Mouse (Mus musculus): ENCODE data around the gene Zfp628. TPM values are rescaled to one million over a fixed set of nuclear protein-coding genes. Genes with fewer than 3 reads are reported as not detected.

The Zfp628 gene
- polyA plus RNA-seq, 1 experiment from 2014 or later: 3.6 TPM

GRCm38 (mm10) chr7:4911561-4911960 is 3.5 kb upstream of the Zfp628 start:
- Histone ChIP-seq H3K36me3 (ENCODE audit: control insufficient read depth, insufficient read depth, low read length) (no peaks in the 10 kb centered on the region), H3K27me3 (replicated peaks; ENCODE audit: control insufficient read depth, insufficient read depth, low read length) (no peaks in the 10 kb centered on the region), H3K9me3 (replicated peaks; ENCODE audit: control insufficient read depth, low read length) (no peaks in the 10 kb centered on the region), H3K4me1 (ENCODE audit: control insufficient read depth, insufficient read depth, low read length) (peaks cover 11% of the 10 kb centered on the region; the same call in 1 of the 2 replicates), H3K9ac (ENCODE audit: low read length) (no peak overlapping the region), H3K4me2 (ENCODE audit: low read length) (no peak overlapping the region), H3K27ac (ENCODE audit: low read depth, low read length) (no peak overlapping the region), H3K4me3 (ENCODE audit: low read depth, low read length) (no peak overlapping the region)
- no peak for ATAC-seq
- 31% methylated on average over 9 of the region's 9 CpGs for WGBS
- DNase-seq (ENCODE audit: low spot score): peak; percentile 72

DNA sequence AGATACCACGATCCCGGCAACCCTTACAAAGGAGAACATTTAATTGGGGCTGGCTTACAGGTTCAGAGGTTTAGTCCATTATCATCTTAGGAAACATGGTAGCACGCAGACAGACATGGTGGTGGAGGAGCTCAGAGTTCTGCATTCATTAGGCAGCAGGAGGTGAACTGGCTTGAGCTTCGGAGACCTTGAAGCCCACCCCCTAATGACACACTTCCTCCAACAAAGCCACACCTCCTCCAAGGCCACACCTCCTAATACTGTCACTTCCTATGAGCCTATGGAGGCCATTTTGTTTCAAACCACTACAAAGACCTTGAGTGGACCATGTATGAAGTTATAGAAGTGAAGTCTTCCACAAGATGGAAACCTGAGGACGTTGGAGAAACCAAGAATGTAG is 2.8 kb upstream of the Zfp628 start:
- no peaks in the 10 kb centered on the region for H3K36me3 ChIP-seq (ENCODE audit: control insufficient read depth, insufficient read depth, low read length)
- ATAC-seq: no peak
- H3K4me1 ChIP-seq (ENCODE audit: control insufficient read depth, insufficient read depth, low read length): peaks cover 13% of the 10 kb centered on the region; the same call in 1 of the 2 replicates
- no peak for DNase-seq (ENCODE audit: low spot score)
- no peaks in the 10 kb centered on the region for H3K27me3 ChIP-seq (replicated peaks; ENCODE audit: control insufficient read depth, insufficient read depth, low read length)
- no peak overlapping the region for H3K9ac ChIP-seq (ENCODE audit: low read length)
- H3K9me3 ChIP-seq (replicated peaks; ENCODE audit: control insufficient read depth, low read length): no peaks in the 10 kb centered on the region
- H3K4me2 ChIP-seq (ENCODE audit: low read length): no peak overlapping the region
- no peak overlapping the region for H3K4me3 ChIP-seq (ENCODE audit: low read depth, low read length)
- WGBS: 62% methylated on average over 5 of the region's 5 CpGs
- no peak overlapping the region for H3K27ac ChIP-seq (ENCODE audit: low read depth, low read length)

DNA sequence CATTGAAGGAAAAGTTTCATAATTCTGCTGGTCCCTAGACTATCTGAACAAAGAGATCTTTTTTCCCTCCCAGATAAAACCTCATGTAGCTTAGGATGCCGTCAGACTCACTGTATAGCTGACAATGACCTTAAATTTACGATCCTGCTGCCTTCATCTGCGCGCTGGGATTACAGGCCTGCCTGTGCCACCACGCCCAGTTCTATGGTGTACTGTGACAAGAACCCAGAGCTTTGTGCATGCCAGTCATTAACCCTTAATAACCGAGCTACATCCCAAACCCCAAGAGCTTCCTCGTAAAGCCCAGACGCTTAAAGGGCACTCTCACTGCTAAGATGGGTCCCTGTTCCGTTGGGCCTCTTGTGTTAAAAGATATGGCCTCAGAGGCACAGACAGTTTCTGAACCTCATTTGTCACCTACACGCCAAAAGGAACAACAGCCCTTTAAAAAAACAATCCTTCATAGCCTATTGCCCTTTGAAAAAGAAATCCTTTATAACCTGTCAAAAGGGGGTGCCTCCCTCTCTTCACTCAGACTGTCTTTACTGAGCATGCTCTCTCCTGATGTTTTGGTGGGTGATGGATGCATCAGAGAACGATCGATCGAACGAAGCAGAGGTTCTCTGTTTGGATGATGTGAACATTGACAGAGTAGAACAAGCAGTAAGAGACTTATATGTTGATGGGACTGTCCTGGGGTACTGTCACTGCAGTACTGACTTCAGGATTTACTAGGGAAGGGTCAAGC is 826 bp downstream of the Zfp628 start:
- H3K4me3 ChIP-seq (ENCODE audit: low read depth, low read length): peak overlapping the region; percentile 58
- H3K36me3 ChIP-seq (ENCODE audit: control insufficient read depth, insufficient read depth, low read length): peaks cover 34% of the 10 kb centered on the region
- peak overlapping the region; percentile 96 for H3K27ac ChIP-seq (ENCODE audit: low read depth, low read length)
- ATAC-seq (peak; percentile 49), DNase-seq (ENCODE audit: low spot score) (peak; percentile 62)
- H3K4me2 ChIP-seq (ENCODE audit: low read length): peak overlapping the region; percentile 76
- no peaks in the 10 kb centered on the region for H3K27me3 ChIP-seq (replicated peaks; ENCODE audit: control insufficient read depth, insufficient read depth, low read length)
- H3K4me1 ChIP-seq (ENCODE audit: control insufficient read depth, insufficient read depth, low read length): peaks cover 13% of the 10 kb centered on the region; the same call in 1 of the 2 replicates
- 20% methylated on average over 14 of the region's 14 CpGs for whole genome bisulfite sequencing
- H3K9ac ChIP-seq (ENCODE audit: low read length): peak overlapping the region; percentile 82
- no peaks in the 10 kb centered on the region for H3K9me3 ChIP-seq (replicated peaks; ENCODE audit: control insufficient read depth, low read length)

- WGBS: 91% methylated on average over 2 of the region's 2 CpGs
- Histone ChIP-seq H3K9ac (ENCODE audit: low read length) (peak overlapping the region; percentile 0; the same call in 1 of the 2 replicates), H3K27me3 (replicated peaks; ENCODE audit: control insufficient read depth, insufficient read depth, low read length) (no peaks in the 10 kb centered on the region)
Measured at GRCm38 (mm10) chr7:4917494-4917893, 2.5 kb downstream of the Zfp628 start.

DNA sequence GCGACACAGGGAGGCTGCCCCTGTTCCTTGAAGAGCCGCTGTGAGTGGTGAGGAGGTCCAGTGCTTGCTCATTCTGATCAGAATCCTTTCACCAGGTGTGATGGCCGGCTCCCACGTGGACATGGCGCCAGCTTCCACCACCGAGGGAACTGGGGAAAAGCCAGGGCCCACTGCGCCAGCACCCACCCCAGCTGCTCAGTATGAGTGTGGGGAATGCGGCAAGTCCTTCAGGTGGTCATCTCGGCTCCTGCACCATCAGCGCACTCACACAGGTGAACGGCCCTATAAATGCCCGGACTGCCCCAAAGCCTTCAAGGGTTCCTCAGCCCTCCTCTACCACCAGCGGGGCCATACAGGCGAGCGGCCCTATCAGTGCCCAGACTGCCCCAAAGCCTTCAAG is 3.7 kb downstream of the Zfp628 start:
- WGBS: 90% methylated on average over 15 of the region's 15 CpGs
- Histone ChIP-seq H3K36me3 (ENCODE audit: control insufficient read depth, insufficient read depth, low read length) (peaks cover 41% of the 10 kb centered on the region), H3K9ac (ENCODE audit: low read length) (no peak overlapping the region), H3K9me3 (replicated peaks; ENCODE audit: control insufficient read depth, low read length) (no peaks in the 10 kb centered on the region), H3K4me2 (ENCODE audit: low read length) (no peak overlapping the region), H3K27ac (ENCODE audit: low read depth, low read length) (no peak overlapping the region), H3K4me1 (ENCODE audit: control insufficient read depth, insufficient read depth, low read length) (peaks cover 25% of the 10 kb centered on the region), H3K4me3 (ENCODE audit: low read depth, low read length) (no peak overlapping the region), H3K27me3 (replicated peaks; ENCODE audit: control insufficient read depth, insufficient read depth, low read length) (no peaks in the 10 kb centered on the region)
- DNase-seq (ENCODE audit: low spot score) (no peak), ATAC-seq (no peak)

More at GRCm38 (mm10) chr7:4917494-4917893, 2.5 kb downstream of the Zfp628 start:
- ATAC-seq (no peak), DNase-seq (ENCODE audit: low spot score) (no peak)
- H3K4me3 ChIP-seq (ENCODE audit: low read depth, low read length): no peak overlapping the region
- H3K36me3 ChIP-seq (ENCODE audit: control insufficient read depth, insufficient read depth, low read length): peaks cover 41% of the 10 kb centered on the region
- H3K4me2 ChIP-seq (ENCODE audit: low read length): no peak overlapping the region
- no peak overlapping the region for H3K27ac ChIP-seq (ENCODE audit: low read depth, low read length)
- no peaks in the 10 kb centered on the region for H3K9me3 ChIP-seq (replicated peaks; ENCODE audit: control insufficient read depth, low read length)
- peaks cover 22% of the 10 kb centered on the region for H3K4me1 ChIP-seq (ENCODE audit: control insufficient read depth, insufficient read depth, low read length)

DNA sequence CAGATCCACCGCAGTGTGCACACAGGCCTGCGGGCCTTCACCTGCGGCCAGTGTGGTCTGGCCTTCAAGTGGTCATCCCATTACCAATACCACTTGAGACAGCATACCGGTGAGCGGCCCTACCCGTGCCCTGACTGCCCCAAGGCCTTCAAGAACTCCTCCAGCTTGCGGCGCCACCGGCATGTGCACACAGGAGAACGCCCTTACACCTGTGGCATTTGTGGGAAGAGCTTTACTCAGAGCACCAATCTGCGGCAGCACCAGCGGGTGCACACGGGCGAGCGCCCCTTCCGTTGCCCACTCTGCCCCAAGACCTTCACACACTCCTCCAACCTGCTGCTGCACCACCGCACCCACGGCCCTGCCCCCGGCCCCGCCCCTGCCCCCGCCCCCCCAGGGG is 4.1 kb downstream of the Zfp628 start:
- no peaks in the 10 kb centered on the region for H3K27me3 ChIP-seq (replicated peaks; ENCODE audit: control insufficient read depth, insufficient read depth, low read length)
- ATAC-seq: no peak
- no peak overlapping the region for H3K27ac ChIP-seq (ENCODE audit: low read depth, low read length)
- 85% methylated on average over 21 of the region's 21 CpGs for WGBS
- H3K4me2 ChIP-seq (ENCODE audit: low read length): no peak overlapping the region
- H3K36me3 ChIP-seq (ENCODE audit: control insufficient read depth, insufficient read depth, low read length): peaks cover 41% of the 10 kb centered on the region
- H3K9ac ChIP-seq (ENCODE audit: low read length): no peak overlapping the region
- H3K4me1 ChIP-seq (ENCODE audit: control insufficient read depth, insufficient read depth, low read length): peaks cover 29% of the 10 kb centered on the region
- no peaks in the 10 kb centered on the region for H3K9me3 ChIP-seq (replicated peaks; ENCODE audit: control insufficient read depth, low read length)
- no peak for DNase-seq (ENCODE audit: low spot score)
- no peak overlapping the region for H3K4me3 ChIP-seq (ENCODE audit: low read depth, low read length)

GRCm38 (mm10) chr7:4919971-4920370 is 5.0 kb downstream of the Zfp628 start:
- Histone ChIP-seq H3K27ac (ENCODE audit: low read depth, low read length) (no peak overlapping the region), H3K4me1 (ENCODE audit: control insufficient read depth, insufficient read depth, low read length) (peaks cover 33% of the 10 kb centered on the region)
- ATAC-seq: no peak

GRCm38 (mm10) chr7:4920496-4920895 is 5.5 kb downstream of the Zfp628 start:
- Histone ChIP-seq H3K4me2 (ENCODE audit: low read length) (no peak overlapping the region), H3K9ac (ENCODE audit: low read length) (no peak overlapping the region), H3K4me1 (ENCODE audit: control insufficient read depth, insufficient read depth, low read length) (peaks cover 38% of the 10 kb centered on the region), H3K27me3 (replicated peaks; ENCODE audit: control insufficient read depth, insufficient read depth, low read length) (no peaks in the 10 kb centered on the region), H3K4me3 (ENCODE audit: low read depth, low read length) (no peak overlapping the region), H3K27ac (ENCODE audit: low read depth, low read length) (peak overlapping the region; percentile 96; the same call in 1 of the 2 replicates), H3K9me3 (replicated peaks; ENCODE audit: control insufficient read depth, low read length) (no peaks in the 10 kb centered on the region), H3K36me3 (ENCODE audit: control insufficient read depth, insufficient read depth, low read length) (peaks cover 41% of the 10 kb centered on the region)
- ATAC-seq (no peak), DNase-seq (ENCODE audit: low spot score) (no peak)
- 85% methylated on average over 18 of the region's 19 CpGs for WGBS

More at GRCm38 (mm10) chr7:4919971-4920370, 5.0 kb downstream of the Zfp628 start:
- peaks cover 41% of the 10 kb centered on the region for H3K36me3 ChIP-seq (ENCODE audit: control insufficient read depth, insufficient read depth, low read length)
- no peak for DNase-seq (ENCODE audit: low spot score)
- H3K9me3 ChIP-seq (replicated peaks; ENCODE audit: control insufficient read depth, low read length): no peaks in the 10 kb centered on the region
- no peak overlapping the region for H3K4me2 ChIP-seq (ENCODE audit: low read length)
- no peak overlapping the region for H3K4me3 ChIP-seq (ENCODE audit: low read depth, low read length)
- WGBS: 91% methylated on average over 21 of the region's 21 CpGs
- no peak overlapping the region for H3K9ac ChIP-seq (ENCODE audit: low read length)
- no peaks in the 10 kb centered on the region for H3K27me3 ChIP-seq (replicated peaks; ENCODE audit: control insufficient read depth, insufficient read depth, low read length)
